ENCODE assay signal across 8 mouse cellular contexts in genomic region chr19:9954811-9955202, GRCm38 (mm10). TPM values are rescaled to one million over a fixed set of nuclear protein-coding genes. Genes with fewer than 3 reads are reported as not detected.
DNase-seq lines count a peak whose midpoint lies in the region; ATAC-seq and TF ChIP-seq lines count a peak whose summit lies in the region.

No protein-coding gene starts in this region.

- peak overlapping the region; percentile 15; the same call in 1 of the 2 replicates for H3K4me3 ChIP-seq in kidney, adult 2 months (ENCODE audit: insufficient read depth, low read depth, low read length)
- H3K4me3 ChIP-seq in bone marrow, adult 2 months (replicated peaks; ENCODE audit: control insufficient read depth, low read depth, low read length) = no peak overlapping the region
- 0 out of 2 replicates have a peak overlapping the region, but pooled peaks have one; percentile 6 for H3K4me3 ChIP-seq in liver, embryonic 15.5 days (replicated peaks)

- H3K27me3 ChIP-seq in kidney, adult 2 months (replicated peaks; ENCODE audit: control insufficient read depth, insufficient read depth, low read length) = no peaks in the 10 kb centered on the region
- no peaks in the 10 kb centered on the region for H3K27me3 ChIP-seq in liver, embryonic 15.5 days
- H3K27me3 ChIP-seq in splenic B cell, adult 2 months (ENCODE audit: control insufficient read depth, insufficient read depth, low read length, poor library complexity, severe bottlenecking) = no peaks in the 10 kb centered on the region

- peak overlapping the region; percentile 29; the same call in 1 of the 2 replicates for H3K9ac ChIP-seq in liver, embryonic 15.5 days

- 42% methylated on average over 5 of the region's 5 CpGs for WGBS in kidney, adult 2 months
- WGBS in bone marrow, adult 2 months = 18% methylated on average over 5 of the region's 5 CpGs
- WGBS in liver, embryonic 15.5 days (ENCODE audit: insufficient replicate concordance) = 32% methylated on average over 5 of the region's 5 CpGs

- H3K9me3 ChIP-seq in liver, embryonic 15.5 days (replicated peaks) = no peaks in the 10 kb centered on the region

- no peak for DNase-seq in kidney, adult 2 months
- no peak for DNase-seq in kidney, adult 11 months
- peak; percentile 29 for DNase-seq in heart, postnatal 4 days
- DNase-seq in splenic B cell, adult 2 months (ENCODE audit: low read depth, low spot score) = peak; percentile 61
- DNase-seq in cerebellum, adult 18-20 months = no peak
- DNase-seq in c-Kit-positive CD71-positive TER-119-positive erythroid progenitor cells, embryonic 14.5 days (ENCODE audit: low spot score) = no peak

- peak overlapping the region; percentile 75 for H3K27ac ChIP-seq in kidney, adult 2 months (ENCODE audit: insufficient read depth, low read depth, low read length)
- H3K27ac ChIP-seq in bone marrow, adult 2 months (ENCODE audit: control insufficient read depth, insufficient read depth, low read depth, low read length, poor library complexity) = peak overlapping the region; percentile 73
- H3K27ac ChIP-seq in liver, embryonic 15.5 days (replicated peaks) = peak overlapping the region; percentile 88

- no peaks in the 10 kb centered on the region for H3K36me3 ChIP-seq in kidney, adult 2 months (ENCODE audit: control insufficient read depth, insufficient read depth, low read length)
- H3K36me3 ChIP-seq in liver, embryonic 15.5 days (replicated peaks) = no peaks in the 10 kb centered on the region
- H3K36me3 ChIP-seq in splenic B cell, adult 2 months (ENCODE audit: control insufficient read depth, insufficient read depth, low read length, poor library complexity, severe bottlenecking) = no peaks in the 10 kb centered on the region

- TF ChIP-seq POLR2A in kidney, adult 2 months (IDR thresholded peaks at IDR 0.05; ENCODE audit: low read depth, low read length) = no peak
- no peak for TF ChIP-seq POLR2A in bone marrow, adult 2 months (IDR thresholded peaks at IDR 0.05; ENCODE audit: borderline replicate concordance, control insufficient read depth, low read depth, low read length)

- peak overlapping the region; percentile 50 for H3K4me2 ChIP-seq in liver, embryonic 15.5 days

- peak; percentile 48 for ATAC-seq in liver, embryonic 15.5 days (ENCODE audit: insufficient read depth)

- TF ChIP-seq CTCF in kidney, adult 2 months (conservative IDR thresholded peaks at IDR 0.05; ENCODE audit: insufficient read depth, insufficient read length, low read depth, low read length) = 0 out of 2 replicates have a peak, but pooled peaks have one; percentile 1
- no peak for TF ChIP-seq CTCF in bone marrow, adult 2 months (IDR thresholded peaks at IDR 0.05; ENCODE audit: control insufficient read depth, insufficient read depth, low read length)

- H3K4me1 ChIP-seq in kidney, adult 2 months (ENCODE audit: control insufficient read depth, insufficient read depth, low read length) = peaks cover 9% of the 10 kb centered on the region; the same call in 1 of the 2 replicates
- H3K4me1 ChIP-seq in bone marrow, adult 2 months (ENCODE audit: control insufficient read depth, insufficient read depth, low read length) = peaks cover 4% of the 10 kb centered on the region; the same call in 1 of the 2 replicates
- peaks cover 52% of the 10 kb centered on the region for H3K4me1 ChIP-seq in liver, embryonic 15.5 days (replicated peaks)

RNA-seq across cellular contexts. Expression of gene Fth1, which starts 25.6 kb away (rescaled TPM):
- 8,110 and 8,726 TPM in 2 replicates for polyA plus RNA-seq in kidney, adult 2 months (2012; rRNA removed)
- polyA plus RNA-seq in bone marrow, adult 2 months (2011; ENCODE audit: insufficient read depth, insufficient read length, low replicate concordance, missing spikeins) = 1,509 and 1,706 TPM in 2 replicates
- total RNA-seq in heart, postnatal 4 days (2021) = 1,000 to 10,000 TPM; 1,376 to 1,487 TPM
- 3,441 and 3,837 TPM in 2 replicates for polyA plus RNA-seq in liver, embryonic 15.5 days (2015; fragmentation: Nextera tagmentation; extraction: Ambion mirVana)

RNA-seq across cellular contexts. Expression of gene Best1, which starts 46.6 kb away (rescaled TPM):
- 0.33 and 0.38 TPM in 2 replicates for polyA plus RNA-seq in kidney, adult 2 months (2012; rRNA removed)
- not detected in 2 replicates for polyA plus RNA-seq in bone marrow, adult 2 months (2011; ENCODE audit: insufficient read depth, insufficient read length, low replicate concordance, missing spikeins)
- total RNA-seq in heart, postnatal 4 days (2021) = not detected
- polyA plus RNA-seq in liver, embryonic 15.5 days (2015; fragmentation: Nextera tagmentation; extraction: Ambion mirVana) = 0.09 and 0.12 TPM in 2 replicates

RNA-seq across cellular contexts. Expression of gene Rab3il1, which starts 46.7 kb away (rescaled TPM):
- 66.0 and 90.9 TPM in 2 replicates for polyA plus RNA-seq in kidney, adult 2 months (2012; rRNA removed)
- 89.7 and 115 TPM in 2 replicates for polyA plus RNA-seq in bone marrow, adult 2 months (2011; ENCODE audit: insufficient read depth, insufficient read length, low replicate concordance, missing spikeins)
- total RNA-seq in heart, postnatal 4 days (2021) = 10 to 100 TPM; 12.2 to 12.5 TPM
- polyA plus RNA-seq in liver, embryonic 15.5 days (2015; fragmentation: Nextera tagmentation; extraction: Ambion mirVana) = 245 and 277 TPM in 2 replicates

RNA-seq across cellular contexts. Expression of gene Incenp, which starts 55.5 kb away (rescaled TPM):
- polyA plus RNA-seq in kidney, adult 2 months (2012; rRNA removed) = 3.9 and 4.7 TPM in 2 replicates
- polyA plus RNA-seq in bone marrow, adult 2 months (2011; ENCODE audit: insufficient read depth, insufficient read length, low replicate concordance, missing spikeins) = 277 and 301 TPM in 2 replicates
- total RNA-seq in heart, postnatal 4 days (2021) = 10 to 100 TPM; 66.8 to 68.2 TPM
- 95.5 and 107 TPM in 2 replicates for polyA plus RNA-seq in liver, embryonic 15.5 days (2015; fragmentation: Nextera tagmentation; extraction: Ambion mirVana)

Comparison
In these comparisons a context has a peak if more than half of its experiments do, and no peak if none do; other contexts are left out.
1. DNase-seq: peak in heart, postnatal 4 days (single experiment) and splenic B cell, adult 2 months (single experiment); none in kidney, adult 2 months (single experiment), kidney, adult 11 months (single experiment), cerebellum, adult 18-20 months (0 of 2) and c-Kit-positive CD71-positive TER-119-positive erythroid progenitor cells, embryonic 14.5 days (single experiment).
2. Peak in every context shown above with its lines, with median percentiles within 50 percentile points of each other: H3K27ac ChIP-seq.